Mouse (Mus musculus) megakaryocyte, embryonic 14.5 days (primary cell): ENCODE measurements around the gene Efcab8.

Source experiments
- FLI1 ChIP-seq: IDR thresholded peaks from 2 replicates; pipeline ENCODE4 v1.6.1; 2012; ENCODE audit warnings: low read length, inconsistent platforms, mixed read lengths
- GATA1 ChIP-seq: IDR thresholded peaks from 3 replicates; pipeline ENCODE4 v1.6.1; 2012; ENCODE audit warnings: mixed read lengths, low read length, inconsistent platforms, borderline replicate concordance

- TF ChIP-seq GATA1 (no peak), FLI1 (no peak)
These were observed 10.8 kb upstream of the Efcab8 start for GRCm38 (mm10) chr2:153768881-153769280.
